Mouse (Mus musculus): ENCODE data around the gene Gcm2. TPM values are rescaled to one million over a fixed set of nuclear protein-coding genes. Genes with fewer than 3 reads are reported as not detected.

Gcm2 gene
- polyA plus RNA-seq (2012; rRNA removed) = not detected in 2 replicates

DNA sequence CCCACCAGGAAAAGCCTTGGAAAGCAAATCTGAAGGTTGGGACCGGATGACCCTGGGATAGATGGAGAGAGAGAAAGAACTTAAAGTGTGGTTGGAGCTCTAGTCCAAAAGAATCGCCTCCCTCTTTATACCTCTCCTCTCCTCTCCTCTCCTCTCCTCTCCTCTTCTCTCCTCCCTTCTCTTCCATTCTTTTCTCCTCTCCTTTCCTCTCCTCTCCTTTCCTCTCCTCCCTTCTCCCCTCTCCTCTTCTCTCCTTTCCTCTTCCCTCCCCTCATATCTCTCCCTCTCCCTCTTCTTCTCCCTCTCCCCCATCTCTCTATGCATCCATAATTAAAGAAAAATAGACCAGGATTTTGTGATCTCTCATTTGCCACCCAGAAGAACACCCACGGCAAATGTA, at the start of gene Gcm2:
Gcm2 (minus strand) TSS at position 101 of the 400 bp plus-strand sequence.

GRCm38 (mm10) chr13:41113940-41114339, 3.1 kb upstream of the Gcm2 start, which contains the start of gene Sycp2l:
TSS of gene Sycp2l (plus strand) at chr13:41114307.

GRCm38 (mm10) chr13:41079421-41079780, 31.4 kb downstream of the Gcm2 start, which contains the start of gene Mak:
TSS of gene Mak (minus strand) at chr13:41079706.

Other genes starting within 250 kb of the Gcm2 start
- 49.1 and 55.4 TPM in 2 replicates for gene Pak1ip1, start 110.0 kb downstream of the Gcm2 start, polyA plus RNA-seq (2012; rRNA removed)
- 336 and 423 TPM in 2 replicates for gene Tmem14c, start 94.7 kb downstream of the Gcm2 start, polyA plus RNA-seq (2012; rRNA removed)
- gene Mak, start 31.3 kb downstream of the Gcm2 start, polyA plus RNA-seq (2012; rRNA removed) = 0.07 TPM in 2 replicates
- 0.01 and 0.02 TPM in 2 replicates for gene Sycp2l, start 3.3 kb upstream of the Gcm2 start, polyA plus RNA-seq (2012; rRNA removed)
- 16.4 and 20.6 TPM in 2 replicates for gene Elovl2, start 109.4 kb upstream of the Gcm2 start, polyA plus RNA-seq (2012; rRNA removed)
- 3.0 and 3.5 TPM in 2 replicates for gene Smim13, start 138.8 kb upstream of the Gcm2 start, polyA plus RNA-seq (2012; rRNA removed)
- gene Gm17364, start 162.9 kb upstream of the Gcm2 start, polyA plus RNA-seq (2012; rRNA removed) = not detected in 2 replicates